ENCODE assay signal across 21 mouse cellular contexts in the genomic region with DNA sequence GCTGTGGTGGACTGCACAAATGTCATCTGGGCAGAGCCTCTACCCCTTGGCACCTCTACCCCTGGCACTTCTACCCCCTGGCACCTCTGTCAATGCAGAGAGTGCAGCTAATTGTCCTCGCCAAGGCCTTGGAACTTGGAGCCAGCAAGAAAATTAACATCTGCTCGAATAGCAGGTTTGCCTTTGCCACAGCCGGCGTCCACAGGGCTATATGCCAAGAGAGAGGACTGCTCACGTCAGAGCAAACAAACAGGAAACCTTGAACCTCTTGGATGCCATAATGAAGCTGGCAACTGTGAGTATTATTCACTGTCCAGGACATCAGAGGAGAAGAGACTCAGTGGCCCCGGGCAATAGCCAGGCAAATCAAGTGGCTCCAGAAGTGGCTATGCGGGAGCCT. TPM values are rescaled to one million over a fixed set of nuclear protein-coding genes. Genes with fewer than 3 reads are reported as not detected.
DNase-seq lines count a peak whose midpoint lies in the region; ATAC-seq and TF ChIP-seq lines count a peak whose summit lies in the region.
"Had no signal": no experiment of that assay in that cellular context is flagged by ENCODE, and none has a peak within 500 bp of the region (broad histone marks: within the 10 kb centered on the region; RNA-seq: fewer than 3 reads in every experiment).

No protein-coding gene starts in this region.

- H3K9me3 ChIP-seq in liver, embryonic 16.5 days (replicated peaks; ENCODE audit: control insufficient read depth, low read length) = no peaks in the 10 kb centered on the region
- no peaks in the 10 kb centered on the region for H3K9me3 ChIP-seq in liver, embryonic 12.5 days (replicated peaks)
- H3K9me3 ChIP-seq: hindbrain, embryonic 10.5 days; limb, embryonic 12.5 days; midbrain, embryonic 10.5 days had no signal

- no peaks in the 10 kb centered on the region for H3K36me3 ChIP-seq in liver, embryonic 16.5 days (ENCODE audit: control insufficient read depth, insufficient read depth)
- no peaks in the 10 kb centered on the region for H3K36me3 ChIP-seq in liver, embryonic 12.5 days
- H3K36me3 ChIP-seq: hindbrain, embryonic 10.5 days; limb, embryonic 12.5 days; midbrain, embryonic 10.5 days had no signal

- TF ChIP-seq CTCF in gastrocnemius, adult 2 months (IDR thresholded peaks at IDR 0.05) = no peak

- ATAC-seq in liver, embryonic 16.5 days (ENCODE audit: low read depth) = peak; percentile 61
- no peak for ATAC-seq in liver, embryonic 12.5 days
- ATAC-seq: intestine, embryonic 16.5 days had no signal

- peak; percentile 66 for DNase-seq in gastrocnemius, adult 2 months
- no peak for DNase-seq in gastrocnemius, postnatal 36 days
- DNase-seq in adrenal gland, postnatal 10 days = peak; percentile 74
- DNase-seq in gastrocnemius, postnatal 25 days = peak; percentile 57
- DNase-seq in c-Kit-positive CD71-positive TER-119-positive erythroid progenitor cells, embryonic 14.5 days (ENCODE audit: low spot score) = no peak
- no peak for DNase-seq in left cerebral cortex, adult 8-10 months (ENCODE audit: low spot score in 2 of 2)
- DNase-seq: cerebellum, adult 18-20 months; heart, adult 11 months; lung, embryonic 14.5 days; thymus, adult 18-20 months had no signal

- H3K4me3 ChIP-seq in gastrocnemius, adult 2 months = no peak overlapping the region
- H3K4me3 ChIP-seq in liver, embryonic 16.5 days (ENCODE audit: low read depth, low read length) = no peak overlapping the region
- no peak overlapping the region for H3K4me3 ChIP-seq in liver, embryonic 12.5 days
- H3K4me3 ChIP-seq: hindbrain, embryonic 10.5 days; layer of hippocampus, adult 2 months; limb, embryonic 12.5 days; midbrain, embryonic 10.5 days; myocyte had no signal

- H3K27ac ChIP-seq in gastrocnemius, adult 2 months = peak overlapping the region; percentile 6; the same call in 1 of the 2 replicates
- H3K27ac ChIP-seq in liver, embryonic 16.5 days (ENCODE audit: low read length) = peak overlapping the region; percentile 84
- no peak overlapping the region for H3K27ac ChIP-seq in liver, embryonic 12.5 days
- H3K27ac ChIP-seq: hindbrain, embryonic 10.5 days; layer of hippocampus, adult 2 months; limb, embryonic 12.5 days; midbrain, embryonic 10.5 days had no signal

- H3K4me1 ChIP-seq in liver, embryonic 16.5 days (ENCODE audit: control insufficient read depth, low read depth, low read length) = no peaks in the 10 kb centered on the region; the same call in 1 of the 2 replicates
- H3K4me1 ChIP-seq in liver, embryonic 12.5 days = no peaks in the 10 kb centered on the region
- H3K4me1 ChIP-seq: hindbrain, embryonic 10.5 days; limb, embryonic 12.5 days; midbrain, embryonic 10.5 days had no signal

- no peak overlapping the region for H3K4me2 ChIP-seq in liver, embryonic 16.5 days (ENCODE audit: low read depth, low read length)
- no peak overlapping the region for H3K4me2 ChIP-seq in liver, embryonic 12.5 days
- H3K4me2 ChIP-seq: limb, embryonic 12.5 days; lung, embryonic 14.5 days had no signal

- H3K9ac ChIP-seq in liver, embryonic 16.5 days (ENCODE audit: low read depth, low read length) = no peak overlapping the region
- H3K9ac ChIP-seq in liver, embryonic 12.5 days = no peak overlapping the region
- H3K9ac ChIP-seq: limb, embryonic 12.5 days; lung, embryonic 14.5 days had no signal

- intact Hi-C loops in gastrocnemius, adult 2 months (cut with DNase I) = no loop called here
- intact Hi-C loops in gastrocnemius, postnatal 36 days (cut with DNase I) = no loop called here

- WGBS in liver, embryonic 16.5 days (ENCODE audit: insufficient replicate concordance) = 60% methylated on average over 7 of the region's 7 CpGs
- WGBS in liver, embryonic 12.5 days (ENCODE audit: insufficient replicate concordance) = 69% methylated on average over 7 of the region's 7 CpGs

- H3K27me3 ChIP-seq in liver, embryonic 16.5 days (ENCODE audit: control insufficient read depth, insufficient read depth, low read depth, low read length) = no peaks in the 10 kb centered on the region
- no peaks in the 10 kb centered on the region for H3K27me3 ChIP-seq in liver, embryonic 12.5 days (replicated peaks)

RNA-seq across cellular contexts. Expression of a gene that starts 22.0 kb away (rescaled TPM):
- 1 to 10 TPM in 1 of 2 experiments, under 1 TPM in 1; 0.31 to 1.2 TPM for total RNA-seq in gastrocnemius, adult 2 months (2021)
- under 1 TPM; 0.26 to 0.59 TPM for total RNA-seq in gastrocnemius, postnatal 36 days (2021)
- polyA plus RNA-seq in liver, embryonic 16.5 days (2015; fragmentation: Nextera tagmentation; extraction: Ambion mirVana) = 3.9 and 7.3 TPM in 2 replicates
- polyA plus RNA-seq in liver, embryonic 12.5 days (2016; fragmentation: Nextera tagmentation; extraction: Ambion mirVana) = 0.10 and 0.11 TPM in 2 replicates
- 1 to 10 TPM; 3.8 to 5.1 TPM for total RNA-seq in adrenal gland, postnatal 10 days (2021)
- total RNA-seq in gastrocnemius, postnatal 25 days (2021) = under 1 TPM; 0.31 to 0.46 TPM
- under 1 TPM; 0.18 to 0.48 (median 0.29) TPM for total RNA-seq in left cerebral cortex, adult 8-10 months (2022)
- total RNA-seq: layer of hippocampus, adult 2 months; MEL had no signal
- polyA plus RNA-seq: brain, embryonic 14.5 days; hindbrain, embryonic 10.5 days; limb, embryonic 12.5 days; lung, embryonic 14.5 days; midbrain, embryonic 10.5 days had no signal

RNA-seq across cellular contexts. Expression of a gene that starts 34.0 kb away (rescaled TPM):
- total RNA-seq in gastrocnemius, adult 2 months (2021) = not detected
- under 1 TPM in 1 of 2 experiments, not detected in 1; 0.22 TPM for total RNA-seq in gastrocnemius, postnatal 36 days (2021)
- 0.15 TPM in 1 of 2 replicates, not detected in the other for polyA plus RNA-seq in liver, embryonic 16.5 days (2015; fragmentation: Nextera tagmentation; extraction: Ambion mirVana)
- polyA plus RNA-seq in liver, embryonic 12.5 days (2016; fragmentation: Nextera tagmentation; extraction: Ambion mirVana) = not detected in 2 replicates
- under 1 TPM; 0.30 to 0.58 TPM for total RNA-seq in adrenal gland, postnatal 10 days (2021)
- total RNA-seq in gastrocnemius, postnatal 25 days (2021) = not detected
- total RNA-seq in left cerebral cortex, adult 8-10 months (2022) = under 1 TPM in 2 of 4 experiments, not detected in 2; 0.26 to 0.71 TPM
- total RNA-seq: layer of hippocampus, adult 2 months; MEL had no signal
- polyA plus RNA-seq: kidney, embryonic 16.5 days; limb, embryonic 12.5 days; lung, embryonic 14.5 days; midbrain, embryonic 10.5 days had no signal

Comparison
In these comparisons a context has a peak if more than half of its experiments do, and no peak if none do; other contexts are left out.
1. DNase-seq: peak in gastrocnemius, adult 2 months (single experiment), adrenal gland, postnatal 10 days (single experiment) and gastrocnemius, postnatal 25 days (single experiment); none in gastrocnemius, postnatal 36 days (0 of 2), c-Kit-positive CD71-positive TER-119-positive erythroid progenitor cells, embryonic 14.5 days (single experiment) and left cerebral cortex, adult 8-10 months (0 of 2).